Mouse (Mus musculus): Measurements from ENCODE around the gene Bcor. TPM values are rescaled to one million over a fixed set of nuclear protein-coding genes. Genes with fewer than 3 reads are reported as not detected.

Bcor gene
- polyA plus RNA-seq, 1 experiment from 2014 or later: 20.3 TPM

DNA sequence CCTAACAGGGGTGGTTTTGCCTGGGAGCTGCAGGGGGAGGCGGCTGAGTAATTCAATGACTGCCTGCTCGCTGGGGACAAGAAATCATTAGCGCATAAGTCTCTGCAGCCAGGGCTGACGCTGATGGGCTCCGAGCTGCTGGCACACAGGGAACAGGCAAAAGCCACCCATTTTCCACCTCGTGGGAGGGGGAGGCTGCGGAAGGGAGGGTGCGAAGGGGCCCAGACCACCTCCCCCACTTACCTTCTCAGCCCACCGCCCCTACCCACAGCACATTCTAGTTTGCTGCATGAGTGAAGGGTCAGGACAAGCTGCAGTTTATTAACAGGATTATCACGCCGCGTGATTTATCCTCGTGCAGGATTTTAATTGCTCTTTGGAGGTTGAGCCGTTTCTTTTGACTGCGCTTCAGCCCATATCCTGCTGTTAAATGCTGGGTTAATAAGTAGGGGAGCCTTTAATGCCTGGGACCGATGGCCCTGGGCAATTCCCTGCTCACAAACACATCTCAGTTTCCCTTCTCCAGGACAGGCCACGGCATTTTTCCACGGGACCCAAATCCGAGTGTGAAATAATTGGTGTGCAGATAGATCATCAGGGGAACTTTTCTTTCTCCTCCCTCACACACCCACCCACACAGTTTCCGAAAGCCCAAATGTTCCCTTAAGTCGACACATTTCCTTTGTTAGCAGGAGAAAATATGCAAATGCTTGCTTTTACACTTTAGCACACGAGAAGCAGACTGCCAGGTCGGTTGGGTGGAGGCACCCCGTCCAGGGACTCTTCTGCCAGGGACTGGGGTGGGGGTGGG, 97.8 kb downstream of the Bcor start:
- Histone ChIP-seq H3K4me3 (ENCODE audit: low read depth, low read length) (no peak overlapping the region), H3K27ac (ENCODE audit: low read depth) (no peak overlapping the region), H3K36me3 (ENCODE audit: control insufficient read depth, insufficient read depth, low read length) (peaks cover 15% of the 10 kb centered on the region), H3K4me1 (replicated peaks; ENCODE audit: control insufficient read depth, insufficient read depth, low read length) (peaks cover 16% of the 10 kb centered on the region), H3K27me3 (replicated peaks; ENCODE audit: control insufficient read depth, insufficient read depth, low read length) (peaks cover 12% of the 10 kb centered on the region), H3K9me3 (ENCODE audit: control insufficient read depth, low read length) (no peaks in the 10 kb centered on the region), H3K4me2 (ENCODE audit: low read length) (no peak overlapping the region), H3K9ac (ENCODE audit: low read length) (no peak overlapping the region)
- 39% methylated on average over 24 of the region's 24 CpGs for WGBS
- no peak for ATAC-seq (replicated peaks; ENCODE audit: low FRiP score, low TSS enrichment, low read depth)
- no peak for DNase-seq (ENCODE audit: low spot score)

DNA sequence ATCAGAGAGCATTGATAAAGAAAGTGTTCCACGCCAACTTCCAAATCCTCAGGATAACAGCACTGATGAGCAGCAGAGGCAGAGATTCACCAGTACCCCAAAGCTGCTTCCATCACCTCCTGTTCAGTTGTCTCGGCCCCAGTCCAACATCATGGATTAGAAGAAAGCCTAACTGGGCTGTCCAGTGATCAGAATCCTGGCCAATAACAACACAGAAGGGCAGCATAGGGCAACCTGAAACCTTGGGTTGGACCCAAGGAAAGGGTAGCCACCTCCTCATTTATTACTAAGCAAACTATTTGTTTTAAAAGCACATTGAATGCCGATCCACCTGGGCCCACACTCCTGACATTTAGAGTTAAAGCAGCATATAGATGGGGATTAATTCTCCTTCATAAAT, 99.3 kb downstream of the Bcor start:
- 66% methylated on average over 3 of the region's 3 CpGs for WGBS
- H3K9me3 ChIP-seq (ENCODE audit: control insufficient read depth, low read length): no peaks in the 10 kb centered on the region

GRCm38 (mm10) chrX:12057210-12057609, 102.9 kb downstream of the Bcor start:
- 84% methylated on average over 11 of the region's 11 CpGs for WGBS
- Histone ChIP-seq H3K27ac (ENCODE audit: low read depth) (no peak overlapping the region), H3K9ac (ENCODE audit: low read length) (no peak overlapping the region), H3K4me1 (replicated peaks; ENCODE audit: control insufficient read depth, insufficient read depth, low read length) (no peaks in the 10 kb centered on the region; the same call in 1 of the 2 replicates), H3K36me3 (ENCODE audit: control insufficient read depth, insufficient read depth, low read length) (peaks cover 32% of the 10 kb centered on the region), H3K4me2 (ENCODE audit: low read length) (no peak overlapping the region), H3K9me3 (ENCODE audit: control insufficient read depth, low read length) (no peaks in the 10 kb centered on the region), H3K27me3 (replicated peaks; ENCODE audit: control insufficient read depth, insufficient read depth, low read length) (no peaks in the 10 kb centered on the region), H3K4me3 (ENCODE audit: low read depth, low read length) (no peak overlapping the region)
- ATAC-seq (replicated peaks; ENCODE audit: low FRiP score, low TSS enrichment, low read depth) (no peak), DNase-seq (ENCODE audit: low spot score) (no peak)

More for the DNA sequence above, 99.3 kb downstream of the Bcor start:
- no peak overlapping the region for H3K9ac ChIP-seq (ENCODE audit: low read length)
- no peak overlapping the region for H3K4me3 ChIP-seq (ENCODE audit: low read depth, low read length)
- H3K27ac ChIP-seq (ENCODE audit: low read depth): no peak overlapping the region
- H3K4me1 ChIP-seq (replicated peaks; ENCODE audit: control insufficient read depth, insufficient read depth, low read length): peaks cover 2% of the 10 kb centered on the region
- ATAC-seq (replicated peaks; ENCODE audit: low FRiP score, low TSS enrichment, low read depth) (no peak), DNase-seq (ENCODE audit: low spot score) (no peak)
- no peak overlapping the region for H3K4me2 ChIP-seq (ENCODE audit: low read length)
- peaks cover 4% of the 10 kb centered on the region; the same call in 1 of the 2 replicates for H3K27me3 ChIP-seq (replicated peaks; ENCODE audit: control insufficient read depth, insufficient read depth, low read length)
- H3K36me3 ChIP-seq (ENCODE audit: control insufficient read depth, insufficient read depth, low read length): peaks cover 23% of the 10 kb centered on the region

DNA sequence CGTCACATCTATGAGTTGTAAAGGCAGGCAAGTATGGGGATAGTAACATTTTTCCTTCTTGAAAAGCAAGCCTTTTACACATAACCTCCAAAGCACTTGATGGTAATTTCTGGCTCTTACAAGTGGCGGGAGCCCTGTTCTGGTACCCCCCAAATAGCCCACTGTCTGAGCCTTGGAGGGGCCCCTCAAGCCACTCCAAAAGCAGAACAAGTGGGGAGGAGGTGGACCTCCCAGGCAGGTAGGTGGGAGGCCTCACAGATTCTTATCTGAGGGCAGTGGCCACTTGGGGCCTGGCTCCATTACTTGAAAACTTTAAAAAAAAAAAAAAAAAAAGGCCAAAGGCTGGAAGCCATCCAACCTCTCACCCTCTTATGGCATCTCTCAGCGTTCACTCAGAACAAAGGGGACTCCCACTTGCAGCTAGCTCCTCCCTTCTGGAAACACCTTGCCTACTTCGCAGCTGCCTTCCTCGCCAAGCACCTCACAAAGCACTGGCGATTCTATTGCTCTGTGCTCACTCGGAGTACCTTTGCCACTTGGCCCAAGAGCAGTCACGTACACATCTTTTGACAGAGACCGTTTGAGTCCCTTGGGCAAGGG, 106.7 kb downstream of the Bcor start:
- DNase-seq (ENCODE audit: low spot score) (no peak), ATAC-seq (replicated peaks; ENCODE audit: low FRiP score, low TSS enrichment, low read depth) (no peak)
- Histone ChIP-seq H3K4me3 (ENCODE audit: low read depth, low read length) (no peak overlapping the region), H3K4me2 (ENCODE audit: low read length) (no peak overlapping the region), H3K36me3 (ENCODE audit: control insufficient read depth, insufficient read depth, low read length) (peaks cover 27% of the 10 kb centered on the region), H3K27ac (ENCODE audit: low read depth) (no peak overlapping the region), H3K9me3 (ENCODE audit: control insufficient read depth, low read length) (no peaks in the 10 kb centered on the region), H3K27me3 (replicated peaks; ENCODE audit: control insufficient read depth, insufficient read depth, low read length) (no peaks in the 10 kb centered on the region), H3K4me1 (replicated peaks; ENCODE audit: control insufficient read depth, insufficient read depth, low read length) (no peaks in the 10 kb centered on the region), H3K9ac (ENCODE audit: low read length) (no peak overlapping the region)
- WGBS: 75% methylated on average over 9 of the region's 9 CpGs

- ATAC-seq (replicated peaks; ENCODE audit: low FRiP score, low TSS enrichment, low read depth) (no peak), DNase-seq (ENCODE audit: low spot score) (no peak)
- peaks cover 20% of the 10 kb centered on the region for H3K36me3 ChIP-seq (ENCODE audit: control insufficient read depth, insufficient read depth, low read length)
- H3K4me3 ChIP-seq (ENCODE audit: low read depth, low read length): no peak overlapping the region
- H3K9me3 ChIP-seq (ENCODE audit: control insufficient read depth, low read length): no peaks in the 10 kb centered on the region
- no peak overlapping the region for H3K4me2 ChIP-seq (ENCODE audit: low read length)
- no peaks in the 10 kb centered on the region for H3K27me3 ChIP-seq (replicated peaks; ENCODE audit: control insufficient read depth, insufficient read depth, low read length)
- H3K27ac ChIP-seq (ENCODE audit: low read depth): no peak overlapping the region
- WGBS: 91% methylated on average over 1 of the region's 1 CpGs
- H3K9ac ChIP-seq (ENCODE audit: low read length): no peak overlapping the region
- no peaks in the 10 kb centered on the region for H3K4me1 ChIP-seq (replicated peaks; ENCODE audit: control insufficient read depth, insufficient read depth, low read length)
Measured at GRCm38 (mm10) chrX:12052651-12053050, 107.5 kb downstream of the Bcor start.

DNA sequence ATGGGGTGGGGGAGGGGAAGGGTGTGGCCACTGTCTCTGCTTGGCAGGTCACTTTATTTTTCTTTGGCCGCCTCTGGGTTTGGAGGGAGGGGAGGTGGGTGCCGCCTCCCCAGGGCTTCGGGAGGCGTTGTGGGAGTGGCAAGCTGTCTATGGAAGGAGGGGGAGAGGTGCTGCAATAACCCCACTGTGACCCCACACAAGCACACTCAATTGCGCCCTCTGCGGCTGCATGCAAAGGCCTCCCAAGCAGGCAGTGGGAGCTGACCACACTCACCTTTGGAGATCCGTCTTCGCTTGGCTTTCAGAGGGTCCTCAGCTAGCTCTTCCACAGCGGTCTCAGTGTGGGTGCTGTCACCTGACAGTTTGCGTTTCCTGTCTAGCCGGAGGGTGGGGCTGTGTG, 111.4 kb downstream of the Bcor start:
- Histone ChIP-seq H3K4me1 (replicated peaks; ENCODE audit: control insufficient read depth, insufficient read depth, low read length) (no peaks in the 10 kb centered on the region), H3K36me3 (ENCODE audit: control insufficient read depth, insufficient read depth, low read length) (peaks cover 14% of the 10 kb centered on the region), H3K9me3 (ENCODE audit: control insufficient read depth, low read length) (no peaks in the 10 kb centered on the region), H3K27me3 (replicated peaks; ENCODE audit: control insufficient read depth, insufficient read depth, low read length) (no peaks in the 10 kb centered on the region), H3K27ac (ENCODE audit: low read depth) (no peak overlapping the region), H3K4me3 (ENCODE audit: low read depth, low read length) (no peak overlapping the region), H3K4me2 (ENCODE audit: low read length) (no peak overlapping the region), H3K9ac (ENCODE audit: low read length) (no peak overlapping the region)
- DNase-seq (ENCODE audit: low spot score) (no peak), ATAC-seq (replicated peaks; ENCODE audit: low FRiP score, low TSS enrichment, low read depth) (no peak)
- 58% methylated on average over 11 of the region's 11 CpGs for WGBS

DNA sequence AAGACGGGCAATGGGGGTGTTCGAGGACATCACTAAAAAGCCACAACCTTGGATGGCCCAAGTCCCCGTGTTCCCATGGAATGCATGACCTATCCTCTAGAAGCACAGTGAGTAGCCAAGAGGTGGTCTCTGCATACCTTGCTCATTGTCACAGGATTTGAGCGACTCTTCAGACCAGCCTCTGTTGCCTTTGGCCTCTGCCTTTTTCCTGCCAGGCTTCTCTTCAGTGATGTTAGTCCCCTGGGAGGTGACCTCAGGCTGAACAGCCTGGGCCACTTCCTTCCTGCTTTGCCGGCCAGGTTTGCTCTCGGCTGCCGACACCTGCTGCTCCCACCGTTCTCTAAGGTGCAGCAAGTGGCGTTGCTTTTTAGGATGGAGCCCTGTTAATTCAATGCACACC, 112.0 kb downstream of the Bcor start:
- H3K36me3 ChIP-seq (ENCODE audit: control insufficient read depth, insufficient read depth, low read length): peaks cover 13% of the 10 kb centered on the region
- H3K9me3 ChIP-seq (ENCODE audit: control insufficient read depth, low read length): no peaks in the 10 kb centered on the region
- no peak overlapping the region for H3K27ac ChIP-seq (ENCODE audit: low read depth)
- H3K4me1 ChIP-seq (replicated peaks; ENCODE audit: control insufficient read depth, insufficient read depth, low read length): no peaks in the 10 kb centered on the region
- H3K4me3 ChIP-seq (ENCODE audit: low read depth, low read length): no peak overlapping the region
- ATAC-seq (replicated peaks; ENCODE audit: low FRiP score, low TSS enrichment, low read depth) (no peak), DNase-seq (ENCODE audit: low spot score) (no peak)
- 44% methylated on average over 9 of the region's 9 CpGs for WGBS
- H3K27me3 ChIP-seq (replicated peaks; ENCODE audit: control insufficient read depth, insufficient read depth, low read length): no peaks in the 10 kb centered on the region
- H3K9ac ChIP-seq (ENCODE audit: low read length): no peak overlapping the region
- no peak overlapping the region for H3K4me2 ChIP-seq (ENCODE audit: low read length)

DNA sequence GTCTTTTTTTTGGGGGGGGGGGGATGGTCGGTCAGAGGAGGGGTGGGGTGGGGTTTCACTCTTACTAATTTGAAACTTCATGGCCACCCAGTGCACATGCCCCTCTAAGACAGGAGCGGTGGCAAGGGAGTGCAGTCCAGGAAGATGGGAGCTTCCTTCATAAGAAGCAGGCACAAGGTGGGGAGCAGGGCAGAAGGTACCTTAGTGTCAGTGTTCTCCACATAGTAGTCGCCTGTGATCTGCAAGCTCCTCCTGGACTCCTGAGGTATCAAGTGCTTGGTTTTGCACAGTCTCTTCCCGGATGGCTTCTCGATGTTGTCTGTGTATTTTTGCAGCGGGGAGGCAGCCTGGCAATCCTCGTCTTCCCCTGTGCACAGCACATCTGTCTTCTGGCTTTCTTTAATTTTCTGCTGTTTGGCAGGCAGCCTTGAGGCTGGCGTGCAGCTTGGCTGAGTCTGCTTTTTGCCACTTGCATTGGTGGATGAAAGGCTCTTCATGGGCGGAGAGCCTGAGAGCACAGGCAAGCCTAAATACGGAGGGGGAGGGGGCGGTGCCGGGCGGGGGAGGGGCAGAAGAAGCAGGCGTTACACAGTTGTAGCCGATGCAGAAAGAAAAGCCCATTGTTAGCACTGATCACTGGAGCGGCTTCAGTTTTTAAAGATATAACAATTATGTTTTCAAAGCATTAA, 112.8 kb downstream of the Bcor start:
- no peak for DNase-seq (ENCODE audit: low spot score)

More for the DNA sequence above, 112.8 kb downstream of the Bcor start:
- Histone ChIP-seq H3K27ac (ENCODE audit: low read depth) (no peak overlapping the region), H3K4me2 (ENCODE audit: low read length) (no peak overlapping the region), H3K4me1 (replicated peaks; ENCODE audit: control insufficient read depth, insufficient read depth, low read length) (no peaks in the 10 kb centered on the region), H3K9ac (ENCODE audit: low read length) (no peak overlapping the region), H3K36me3 (ENCODE audit: control insufficient read depth, insufficient read depth, low read length) (peaks cover 16% of the 10 kb centered on the region), H3K27me3 (replicated peaks; ENCODE audit: control insufficient read depth, insufficient read depth, low read length) (no peaks in the 10 kb centered on the region), H3K4me3 (ENCODE audit: low read depth, low read length) (no peak overlapping the region), H3K9me3 (ENCODE audit: control insufficient read depth, low read length) (no peaks in the 10 kb centered on the region)
- ATAC-seq (replicated peaks; ENCODE audit: low FRiP score, low TSS enrichment, low read depth): no peak
- 32% methylated on average over 16 of the region's 16 CpGs for WGBS
